Mouse (Mus musculus): ENCODE results near the gene Ndn.

Gene Ndn

DNA sequence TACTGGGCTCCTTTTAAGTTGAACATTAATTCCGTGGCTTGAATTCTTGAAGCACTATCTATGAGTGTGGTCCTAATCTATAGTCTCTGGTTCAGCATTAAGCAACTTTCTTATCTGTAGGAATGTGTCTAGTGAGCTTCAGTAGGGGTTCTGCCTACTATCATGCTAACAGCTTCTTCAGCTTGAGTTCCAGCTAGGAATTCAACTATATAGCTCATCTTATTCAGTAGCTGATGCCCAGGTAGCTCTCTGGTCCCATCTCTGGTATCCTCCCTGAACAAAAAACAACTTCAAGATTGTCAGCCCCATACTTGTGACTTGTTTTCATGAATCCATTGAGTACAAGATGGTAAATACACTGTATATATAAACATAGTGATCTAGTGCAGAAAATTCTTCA lies at the start of gene Ndn:
TSS of gene Ndn (plus strand) at position 301 of the 400 bp plus-strand sequence.
- no peak for DNase-seq (ENCODE audit: low read depth, low spot score)

DNA sequence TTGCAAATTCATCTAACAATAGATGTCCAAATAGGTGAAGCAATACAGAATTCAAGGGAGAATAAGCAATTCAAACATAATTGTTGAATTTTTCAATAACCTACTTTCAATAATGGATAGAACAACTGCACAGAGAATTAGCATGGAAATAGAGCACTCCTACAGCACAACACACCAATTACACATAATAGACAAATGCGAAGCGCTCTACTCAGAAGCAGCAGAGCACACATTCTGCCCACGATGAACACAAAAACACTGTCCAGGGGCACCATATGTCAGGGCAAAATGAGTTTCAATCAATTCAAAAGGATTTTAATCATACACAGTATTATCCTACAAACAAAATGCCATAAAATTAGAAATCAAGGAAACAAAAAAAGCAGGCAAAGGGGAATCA lies 43.9 kb upstream of the Ndn start:
- DNase-seq (ENCODE audit: low read depth, low spot score): no peak

DNA sequence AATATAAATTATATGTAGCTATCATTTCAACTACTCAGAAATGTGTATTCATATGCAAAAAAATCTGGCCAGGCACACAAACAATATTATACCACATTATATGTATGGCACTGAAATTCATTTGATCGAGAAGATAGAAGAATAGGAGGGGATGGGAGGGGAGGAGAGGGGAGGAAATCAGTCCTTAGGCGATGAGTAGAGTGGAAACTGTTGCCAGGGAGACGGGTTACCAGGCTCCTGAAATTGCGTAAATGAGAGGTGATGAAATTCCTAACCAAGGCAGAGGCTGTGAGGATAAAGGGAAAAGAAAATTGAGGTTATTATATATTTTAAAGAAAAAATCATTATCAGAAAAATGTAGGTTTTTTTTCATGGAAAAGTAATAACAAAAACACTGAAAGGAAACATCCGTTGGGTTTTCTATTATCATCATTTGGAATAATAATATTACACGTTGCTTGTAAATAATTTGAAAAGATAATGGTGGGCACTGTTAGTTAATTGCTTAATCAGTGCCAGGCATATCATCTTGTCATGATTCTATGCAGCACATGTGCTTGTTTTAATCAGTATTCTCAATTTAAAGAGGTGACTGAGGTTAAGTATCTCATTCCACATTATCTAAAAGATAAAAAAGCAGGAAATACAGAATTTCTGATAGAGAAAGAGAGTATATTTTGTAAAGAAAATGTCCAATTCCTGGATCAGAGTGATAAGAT lies 39.3 kb upstream of the Ndn start:
- no peak for DNase-seq (ENCODE audit: low read depth, low spot score)

DNA sequence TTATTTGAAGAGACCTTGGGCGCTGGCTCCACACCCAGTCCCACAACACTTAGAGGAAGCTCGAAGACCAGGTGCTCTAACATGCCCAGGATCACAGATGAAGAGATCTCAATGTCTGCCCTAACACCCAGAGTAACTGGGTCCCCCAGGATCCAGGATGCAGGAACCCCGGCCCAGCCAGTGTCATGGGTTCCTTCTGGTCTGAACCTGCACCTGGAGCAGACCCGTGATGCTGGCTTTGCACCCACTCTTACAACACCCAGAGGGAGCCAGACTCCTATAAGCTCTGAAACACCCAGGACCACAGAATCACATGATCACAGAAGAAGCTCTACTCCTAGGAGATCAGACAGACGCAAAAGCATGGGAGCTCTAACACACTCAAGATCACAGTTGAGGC lies 29.6 kb upstream of the Ndn start:
- no peak for DNase-seq (ENCODE audit: low read depth, low spot score)

DNA sequence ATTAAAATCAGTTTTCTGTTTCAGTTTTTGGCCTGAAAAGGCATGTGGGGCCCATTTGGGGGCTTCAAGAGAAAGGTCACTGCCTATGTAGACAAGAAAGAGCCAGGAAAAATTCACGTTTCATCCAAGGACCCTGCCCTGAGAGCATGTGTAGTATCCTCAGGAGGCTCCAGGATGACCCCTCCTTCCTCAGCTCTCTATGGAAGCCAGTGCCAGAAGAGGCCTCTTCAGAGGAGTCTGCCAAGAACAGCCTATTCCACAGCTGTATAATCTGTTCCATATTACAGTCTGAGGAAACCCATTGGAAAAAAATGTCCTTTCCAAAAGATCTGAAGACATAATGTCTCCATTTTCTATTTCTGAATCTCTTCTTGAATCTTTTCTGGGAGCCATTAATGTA lies 958 bp upstream of the Ndn start:
- DNase-seq (ENCODE audit: low read depth, low spot score): no peak

DNA sequence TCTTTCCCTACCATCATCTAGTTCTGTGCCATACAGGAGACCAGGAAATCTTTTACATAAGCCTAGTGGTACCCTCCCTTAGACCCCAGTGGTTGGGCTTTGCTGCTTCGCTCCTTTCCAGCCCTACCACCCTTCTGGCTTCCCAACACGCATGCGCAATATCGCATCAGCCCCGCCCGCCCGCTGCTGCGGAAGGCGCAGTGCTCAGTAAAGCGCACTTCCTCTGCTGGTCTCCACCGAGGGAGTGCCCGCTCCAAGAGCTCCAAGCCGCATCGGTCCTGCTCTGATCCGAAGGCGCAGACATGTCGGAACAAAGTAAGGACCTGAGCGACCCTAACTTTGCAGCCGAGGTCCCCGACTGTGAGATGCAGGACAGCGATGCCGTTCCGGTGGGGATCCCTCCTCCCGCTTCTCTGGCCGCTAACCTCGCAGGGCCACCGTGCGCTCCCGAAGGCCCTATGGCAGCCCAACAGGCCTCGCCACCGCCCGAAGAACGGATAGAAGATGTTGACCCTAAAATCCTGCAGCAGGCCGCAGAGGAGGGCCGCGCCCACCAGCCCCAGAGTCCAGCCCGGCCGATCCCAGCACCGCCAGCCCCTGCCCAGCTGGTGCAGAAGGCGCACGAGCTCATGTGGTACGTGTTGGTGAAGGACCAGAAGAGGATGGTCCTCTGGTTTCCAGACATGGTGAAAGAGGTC lies 1.9 kb downstream of the Ndn start:
- no peak for DNase-seq (ENCODE audit: low read depth, low spot score)

DNA sequence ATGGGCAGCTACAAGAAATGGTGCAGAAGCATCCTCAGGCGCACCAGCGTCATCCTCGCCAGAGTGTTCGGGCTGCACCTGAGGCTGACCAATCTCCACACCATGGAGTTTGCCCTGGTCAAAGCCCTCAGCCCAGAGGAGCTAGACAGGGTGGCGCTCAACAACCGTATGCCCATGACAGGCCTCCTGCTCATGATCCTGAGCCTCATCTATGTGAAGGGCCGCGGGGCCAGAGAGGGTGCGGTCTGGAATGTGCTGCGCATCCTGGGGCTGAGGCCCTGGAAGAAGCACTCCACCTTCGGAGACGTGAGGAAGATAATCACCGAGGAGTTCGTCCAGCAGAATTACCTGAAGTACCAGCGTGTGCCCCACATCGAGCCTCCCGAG lies 2.4 kb downstream of the Ndn start:
- DNase-seq (ENCODE audit: low read depth, low spot score): no peak

DNA sequence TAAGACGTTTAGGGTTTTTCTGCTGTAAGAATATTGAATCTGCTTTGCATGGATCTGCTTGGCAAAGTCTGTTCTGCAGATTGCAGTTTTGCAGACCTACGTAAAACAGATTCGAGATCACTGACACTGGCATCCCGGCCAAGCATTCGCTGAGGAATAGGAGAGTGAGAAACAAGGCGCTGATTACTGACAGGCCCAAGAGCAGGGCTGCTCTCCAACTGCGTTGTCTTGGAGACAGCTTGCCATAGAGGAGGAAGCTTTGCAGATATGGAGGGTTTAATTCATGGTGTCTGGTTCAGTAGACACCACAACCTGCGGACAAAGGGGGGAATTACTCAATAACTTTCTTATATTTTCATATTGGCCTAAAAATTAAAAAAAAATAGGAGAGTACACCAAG lies 4.9 kb downstream of the Ndn start:
- no peak for DNase-seq (ENCODE audit: low read depth, low spot score)

DNA sequence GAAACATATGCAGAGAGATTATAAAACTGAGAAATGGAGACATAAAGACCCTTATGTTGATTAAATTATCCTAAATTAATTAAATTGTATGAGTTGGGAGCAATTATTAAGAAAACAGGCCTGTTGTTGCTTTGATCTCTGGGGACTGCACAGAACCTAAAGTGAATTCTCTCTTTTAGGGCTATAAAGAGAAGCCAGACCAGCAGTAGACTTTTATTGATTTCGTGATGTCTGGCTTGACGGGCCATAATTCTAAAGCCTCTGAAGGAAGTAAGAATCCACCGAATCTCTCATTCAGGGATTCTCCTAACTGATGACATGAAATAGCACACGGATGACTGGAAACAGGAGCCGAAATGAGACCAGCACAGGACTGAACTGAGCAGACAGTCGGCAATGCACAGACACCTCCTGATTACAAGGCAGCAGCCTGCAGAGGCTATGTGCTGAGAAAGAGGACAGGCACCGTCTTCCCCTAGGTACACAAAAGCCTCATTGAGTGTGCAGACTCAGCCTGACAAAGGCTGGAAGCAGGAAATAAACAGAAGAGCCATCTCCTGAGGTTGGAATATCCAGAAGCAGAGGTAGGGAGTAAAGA lies 18.8 kb downstream of the Ndn start:
- no peak for DNase-seq (ENCODE audit: low read depth, low spot score)

DNA sequence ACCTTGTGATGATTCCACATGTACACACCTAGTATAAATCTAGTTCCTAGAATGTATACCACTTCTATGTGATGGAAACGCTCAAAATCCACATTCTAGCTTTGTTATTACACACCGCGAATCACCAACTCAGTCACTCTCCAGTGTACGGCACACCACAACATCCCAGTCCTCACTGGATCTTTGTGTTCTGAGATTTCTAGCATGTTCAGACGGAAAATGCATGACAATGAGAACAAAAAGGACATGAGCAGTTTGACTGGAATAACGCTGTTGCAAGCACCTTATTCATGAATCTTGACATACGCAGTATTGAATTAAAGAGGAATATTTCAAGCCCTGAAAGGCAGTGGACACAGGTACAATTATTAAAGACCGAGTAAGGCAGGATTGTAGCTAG lies 20.4 kb downstream of the Ndn start:
- DNase-seq (ENCODE audit: low read depth, low spot score): no peak

DNA sequence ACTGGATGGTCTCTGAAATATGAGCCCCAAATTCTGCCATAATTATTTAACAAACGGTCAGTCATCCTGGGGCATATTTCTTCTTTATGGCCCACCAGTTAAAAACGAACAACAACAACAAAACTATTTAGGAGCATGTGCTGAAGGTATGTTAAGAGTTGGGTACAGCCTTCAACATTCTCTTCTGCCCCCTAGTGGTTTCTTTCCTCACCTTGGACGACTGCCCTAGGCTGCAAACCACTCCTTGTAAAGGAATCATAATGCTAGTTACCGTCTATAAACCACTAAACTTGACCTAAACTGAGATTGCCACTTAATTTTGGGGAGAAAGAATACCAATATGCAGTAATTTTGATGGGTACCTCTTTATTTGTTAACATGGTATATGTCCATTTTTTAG lies 29.3 kb downstream of the Ndn start:
- no peak for DNase-seq (ENCODE audit: low read depth, low spot score)

DNA sequence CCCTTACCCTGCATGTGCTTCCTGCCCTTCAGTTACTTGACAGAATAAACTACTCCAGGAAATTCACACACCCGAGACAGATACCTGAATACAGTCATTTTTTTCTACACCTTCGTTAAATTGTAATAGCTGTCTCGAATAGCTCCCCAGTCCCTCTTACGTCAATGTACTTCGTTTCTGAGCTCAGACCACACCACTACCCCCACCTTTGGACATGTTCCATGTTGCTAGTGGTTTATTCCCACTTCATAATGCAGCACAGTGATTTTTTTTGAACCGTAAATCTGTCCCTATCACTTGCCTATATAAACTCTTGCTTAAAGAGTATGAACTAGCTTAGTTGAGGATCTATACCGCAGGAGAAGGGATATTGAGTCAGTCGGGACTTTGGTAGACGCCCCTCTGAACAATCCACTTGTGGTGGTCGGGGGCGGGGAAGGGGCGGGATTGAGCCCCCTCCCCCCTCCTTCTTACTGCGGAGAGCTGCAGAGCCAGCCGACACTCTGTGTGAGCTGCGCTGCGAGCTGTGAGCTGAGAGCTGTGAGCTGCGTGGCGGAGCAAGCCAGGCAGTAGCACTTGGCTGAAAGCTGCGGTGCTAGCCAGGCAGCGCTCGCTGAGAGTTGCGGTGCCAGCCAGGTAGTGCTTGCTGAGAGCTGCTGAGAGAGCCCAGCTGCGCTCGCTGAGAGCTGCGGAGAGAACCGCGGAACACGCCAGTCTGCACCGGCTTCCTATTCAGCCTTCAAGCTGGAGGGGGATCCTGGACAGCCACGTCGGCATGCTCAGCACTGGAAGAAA lies 30.3 kb downstream of the Ndn start, which contains the start of gene Magel2:
TSS of gene Magel2 (plus strand) at position 501 of the 795 bp plus-strand sequence.
- DNase-seq (ENCODE audit: low read depth, low spot score): no peak

DNA sequence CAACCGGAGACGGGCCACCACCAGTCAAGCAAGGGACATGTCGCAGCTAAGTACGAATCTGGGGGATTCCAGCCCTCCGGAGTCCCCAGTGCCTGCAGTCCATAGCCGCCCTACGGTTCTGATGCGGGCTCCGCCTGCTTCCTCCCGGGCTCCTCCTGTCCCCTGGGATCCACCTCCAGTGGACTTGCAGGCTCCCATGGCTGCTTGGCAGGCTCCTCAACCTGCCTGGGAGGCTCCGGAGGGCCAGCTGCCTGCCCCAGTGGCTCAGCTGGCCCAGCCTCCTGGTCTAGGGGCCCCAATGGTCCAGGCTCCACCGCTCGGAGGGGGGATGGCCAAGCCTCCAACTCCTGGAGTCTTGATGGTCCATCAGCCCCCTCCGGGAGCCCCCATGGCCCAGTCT lies 30.9 kb downstream of the Ndn start:
- no peak for DNase-seq (ENCODE audit: low read depth, low spot score)

DNA sequence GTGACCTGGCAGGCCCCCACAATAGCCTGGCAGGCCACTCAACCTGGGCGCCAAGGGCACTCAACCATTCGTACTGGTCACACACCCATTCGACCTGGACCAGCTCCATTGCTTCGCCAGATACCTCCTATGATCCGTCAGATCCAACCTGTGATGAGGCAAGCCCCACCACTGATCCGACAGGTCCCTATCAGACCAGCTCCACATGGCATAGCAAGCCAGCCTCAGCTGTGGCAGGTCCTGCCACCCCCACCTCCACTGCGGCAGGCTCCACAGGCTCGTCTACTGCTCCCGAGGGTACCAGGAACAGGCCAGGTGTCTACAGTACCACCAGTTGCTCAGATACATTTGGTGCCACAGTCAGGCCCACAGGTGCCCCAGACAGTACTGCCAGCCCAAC lies 32.2 kb downstream of the Ndn start:
- no peak for DNase-seq (ENCODE audit: low read depth, low spot score)

DNA sequence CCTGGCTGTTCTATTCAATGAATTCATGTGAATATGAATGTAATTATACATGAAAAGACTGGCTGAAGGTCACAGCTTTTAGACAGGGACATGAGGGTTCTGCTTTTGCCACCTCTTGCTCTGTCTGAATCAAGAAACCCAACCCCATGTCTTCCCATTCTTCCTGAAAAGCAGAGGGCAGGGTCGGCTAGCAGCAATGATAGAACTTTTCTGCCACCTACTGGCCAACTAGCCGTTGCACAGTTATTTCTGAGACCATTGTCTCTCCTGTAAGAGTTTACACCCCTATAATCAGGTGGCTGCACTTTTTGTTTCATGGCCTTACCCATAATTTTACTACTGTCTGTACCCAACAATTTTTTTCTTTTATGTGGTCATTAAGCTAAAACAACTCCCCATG lies 36.0 kb downstream of the Ndn start:
- peak; percentile 1 for DNase-seq (ENCODE audit: low read depth, low spot score)

DNA sequence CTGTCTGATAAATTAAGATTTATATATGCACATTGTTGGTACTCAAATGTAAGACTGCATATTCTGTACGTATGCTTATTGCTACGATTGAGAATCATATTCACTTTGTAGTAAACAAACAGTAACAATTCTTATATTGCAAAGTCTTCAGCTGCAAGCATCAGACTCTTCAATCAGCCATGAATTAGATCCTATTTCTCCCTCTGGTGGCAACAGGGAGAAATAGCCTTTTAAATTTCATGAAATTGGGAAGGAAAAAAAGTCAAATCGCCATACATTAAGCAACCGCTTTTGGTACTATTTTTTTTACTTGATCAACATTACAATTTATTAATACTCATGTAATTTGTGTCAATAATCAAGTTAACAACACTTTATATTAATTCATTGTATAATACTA lies 41.9 kb downstream of the Ndn start:
- no peak for DNase-seq (ENCODE audit: low read depth, low spot score)

DNA sequence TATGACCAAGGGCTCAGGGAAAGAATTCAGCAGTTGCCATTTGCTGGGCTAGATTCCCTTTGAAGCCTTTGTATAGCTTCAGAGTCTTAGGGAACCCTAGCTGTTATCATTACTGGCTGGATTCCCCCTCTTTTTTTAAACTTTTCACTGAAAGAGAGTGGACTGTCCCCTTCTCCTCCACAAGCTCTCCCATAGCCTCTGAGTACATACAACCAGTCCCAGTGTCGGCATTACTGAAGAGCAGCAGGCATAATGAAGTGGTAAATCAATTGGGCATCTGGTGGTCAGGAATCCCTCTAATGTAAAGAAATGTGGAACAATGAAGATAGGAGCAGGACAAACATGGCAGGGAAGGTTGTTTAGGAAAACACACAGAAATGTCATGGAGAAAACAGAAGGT lies 45.8 kb downstream of the Ndn start:
- DNase-seq (ENCODE audit: low read depth, low spot score): no peak

Measured in CD4-positive, CD25-positive, alpha-beta regulatory T cell, adult 2 months (primary cell).